ENCODE assay signal across 23 mouse cellular contexts in genomic region chr5:119844366-119844765, GRCm38 (mm10). TPM values are rescaled to one million over a fixed set of nuclear protein-coding genes. Genes with fewer than 3 reads are reported as not detected.
A peak's percentile ranks its signal among the peaks of the same experiment; 100 is the strongest.
DNase-seq lines count a peak whose midpoint lies in the region; ATAC-seq and TF ChIP-seq lines count a peak whose summit lies in the region.
"Had no signal": no experiment of that assay in that cellular context is flagged by ENCODE, and none has a peak within 500 bp of the region (broad histone marks: within the 10 kb centered on the region; RNA-seq: fewer than 3 reads in every experiment).

No protein-coding gene starts in this region.

- H3K4me3 ChIP-seq in heart, embryonic 11.5 days (ENCODE audit: low read depth, low read length): no peak overlapping the region
- H3K4me3 ChIP-seq in heart, adult 2 months: no peak overlapping the region
- H3K4me3 ChIP-seq in hindbrain, embryonic 11.5 days (ENCODE audit: low read depth, low read length): no peak overlapping the region
- no peak overlapping the region for H3K4me3 ChIP-seq in hindbrain, embryonic 14.5 days (replicated peaks; ENCODE audit: low read length)
- peak overlapping the region; percentile 36 for H3K4me3 ChIP-seq in limb, embryonic 10.5 days
- no peak overlapping the region for H3K4me3 ChIP-seq in thymus, adult 2 months (ENCODE audit: control insufficient read depth, insufficient read depth, low read length)
- H3K4me3 ChIP-seq: liver, embryonic 15.5 days had no signal

- H3K27me3 ChIP-seq in heart, embryonic 11.5 days (ENCODE audit: control insufficient read depth, insufficient read depth, low read length): peaks cover 8% of the 10 kb centered on the region
- H3K27me3 ChIP-seq in heart, adult 2 months (ENCODE audit: control insufficient read depth, insufficient read depth, low read length): 0 out of 2 replicates have a peak, but pooled peaks cover 2% of the 10 kb centered on the region
- peaks cover 70% of the 10 kb centered on the region for H3K27me3 ChIP-seq in hindbrain, embryonic 11.5 days (ENCODE audit: control insufficient read depth, insufficient read depth, low read length)
- peaks cover 98% of the 10 kb centered on the region for H3K27me3 ChIP-seq in hindbrain, embryonic 14.5 days (ENCODE audit: control insufficient read depth, insufficient read depth, low read length)
- peaks cover 72% of the 10 kb centered on the region for H3K27me3 ChIP-seq in limb, embryonic 10.5 days (ENCODE audit: low read depth, poor library complexity, severe bottlenecking)
- H3K27me3 ChIP-seq in thymus, adult 2 months (ENCODE audit: control insufficient read depth, insufficient read depth, low read length): peaks cover 21% of the 10 kb centered on the region; the same call in 1 of the 2 replicates

- H3K36me3 ChIP-seq in heart, embryonic 11.5 days (ENCODE audit: control insufficient read depth, insufficient read depth, low read length): no peaks in the 10 kb centered on the region; the same call in 1 of the 2 replicates
- peaks cover 3% of the 10 kb centered on the region for H3K36me3 ChIP-seq in heart, adult 2 months (ENCODE audit: control insufficient read depth, insufficient read depth, low read length)
- H3K36me3 ChIP-seq in hindbrain, embryonic 11.5 days (ENCODE audit: control insufficient read depth, insufficient read depth, low read length): no peaks in the 10 kb centered on the region
- no peaks in the 10 kb centered on the region for H3K36me3 ChIP-seq in hindbrain, embryonic 14.5 days (replicated peaks; ENCODE audit: control insufficient read depth, insufficient read depth)
- peaks cover 81% of the 10 kb centered on the region for H3K36me3 ChIP-seq in limb, embryonic 10.5 days
- H3K36me3 ChIP-seq in thymus, adult 2 months (ENCODE audit: control insufficient read depth, insufficient read depth, low read length): no peaks in the 10 kb centered on the region
- H3K36me3 ChIP-seq: forebrain, embryonic 10.5 days; liver, embryonic 15.5 days; midbrain, embryonic 12.5 days had no signal

- 13% methylated on average over 5 of the region's 5 CpGs for WGBS in heart, embryonic 11.5 days (ENCODE audit: insufficient replicate concordance)
- 24% methylated on average over 5 of the region's 5 CpGs for WGBS in heart, adult 2 months
- WGBS in hindbrain, embryonic 11.5 days: 2% methylated on average over 5 of the region's 5 CpGs
- WGBS in hindbrain, embryonic 14.5 days: 0% methylated on average over 5 of the region's 5 CpGs
- WGBS in limb, embryonic 10.5 days: 6% methylated on average over 5 of the region's 5 CpGs
- WGBS in thymus, adult 2 months: 11% methylated on average over 5 of the region's 5 CpGs

- ATAC-seq in heart, embryonic 11.5 days (replicated peaks; ENCODE audit: insufficient number of reproducible peaks, low FRiP score, low TSS enrichment): no peak
- ATAC-seq in hindbrain, embryonic 11.5 days (ENCODE audit: low FRiP score): no peak
- no peak for ATAC-seq in hindbrain, embryonic 14.5 days (ENCODE audit: low FRiP score)
- ATAC-seq: hindbrain, embryonic 16.5 days had no signal

- TF ChIP-seq POLR2A in heart, adult 2 months (IDR thresholded peaks at IDR 0.05; ENCODE audit: insufficient read depth, low read depth, low read length): no peak
- TF ChIP-seq POLR2A in thymus, adult 2 months (IDR thresholded peaks at IDR 0.05; ENCODE audit: control insufficient read depth, extremely low read depth, insufficient read depth, low read length, poor library complexity): no peak

- H3K4me1 ChIP-seq in heart, embryonic 11.5 days (ENCODE audit: control insufficient read depth, insufficient read depth, low read length): peaks cover 48% of the 10 kb centered on the region
- H3K4me1 ChIP-seq in heart, adult 2 months (ENCODE audit: control insufficient read depth, insufficient read depth, low read length): peaks cover 3% of the 10 kb centered on the region; the same call in 1 of the 2 replicates
- H3K4me1 ChIP-seq in hindbrain, embryonic 11.5 days (replicated peaks; ENCODE audit: control insufficient read depth, insufficient read depth, low read length): no peaks in the 10 kb centered on the region
- peaks cover 7% of the 10 kb centered on the region; the same call in 1 of the 2 replicates for H3K4me1 ChIP-seq in hindbrain, embryonic 14.5 days (replicated peaks; ENCODE audit: control insufficient read depth, insufficient read depth, low read length)
- H3K4me1 ChIP-seq in limb, embryonic 10.5 days: peaks cover 56% of the 10 kb centered on the region
- H3K4me1 ChIP-seq in thymus, adult 2 months (replicated peaks; ENCODE audit: control insufficient read depth, insufficient read depth, low read length): no peaks in the 10 kb centered on the region
- H3K4me1 ChIP-seq: liver, embryonic 15.5 days had no signal

- peaks cover 2% of the 10 kb centered on the region for H3K79me2 ChIP-seq in heart, adult 2 months (replicated peaks; ENCODE audit: control insufficient read depth, insufficient read depth, low read length)

- peak overlapping the region; percentile 70; the same call in 1 of the 2 replicates for H3K27ac ChIP-seq in heart, embryonic 11.5 days (ENCODE audit: low read depth, low read length)
- H3K27ac ChIP-seq in heart, adult 2 months: no peak overlapping the region
- H3K27ac ChIP-seq in hindbrain, embryonic 11.5 days (ENCODE audit: low read depth, low read length): no peak overlapping the region
- no peak overlapping the region for H3K27ac ChIP-seq in hindbrain, embryonic 14.5 days
- peak overlapping the region; percentile 81 for H3K27ac ChIP-seq in limb, embryonic 10.5 days
- no peak overlapping the region for H3K27ac ChIP-seq in thymus, adult 2 months (ENCODE audit: control insufficient read depth, insufficient read depth, low read length)
- H3K27ac ChIP-seq: forebrain, embryonic 10.5 days; kidney, postnatal 0 days; liver, embryonic 15.5 days; macrophage; midbrain, embryonic 12.5 days had no signal

- no peaks in the 10 kb centered on the region for H3K9me3 ChIP-seq in heart, embryonic 11.5 days (replicated peaks; ENCODE audit: control insufficient read depth, low read length)
- H3K9me3 ChIP-seq in hindbrain, embryonic 11.5 days (ENCODE audit: control insufficient read depth, low read length): no peaks in the 10 kb centered on the region
- no peaks in the 10 kb centered on the region for H3K9me3 ChIP-seq in hindbrain, embryonic 14.5 days (ENCODE audit: control insufficient read depth, low read length)
- H3K9me3 ChIP-seq in limb, embryonic 10.5 days (replicated peaks): no peaks in the 10 kb centered on the region
- H3K9me3 ChIP-seq: forebrain, embryonic 10.5 days; liver, embryonic 15.5 days; midbrain, embryonic 12.5 days had no signal

- peak overlapping the region; percentile 54 for H3K4me2 ChIP-seq in heart, embryonic 11.5 days
- no peak overlapping the region for H3K4me2 ChIP-seq in hindbrain, embryonic 11.5 days (replicated peaks; ENCODE audit: low read depth, low read length)
- no peak overlapping the region; the same call in 1 of the 2 replicates for H3K4me2 ChIP-seq in hindbrain, embryonic 14.5 days (replicated peaks)
- H3K4me2 ChIP-seq: liver, embryonic 15.5 days had no signal

- no peak for TF ChIP-seq CTCF in heart, adult 2 months (IDR thresholded peaks at IDR 0.05)
- no peak for TF ChIP-seq CTCF in thymus, adult 2 months (IDR thresholded peaks at IDR 0.05; ENCODE audit: borderline replicate concordance, control insufficient read depth, extremely low read depth, insufficient read depth, low read length, poor library complexity)

- TF ChIP-seq EP300 in heart, adult 2 months (IDR thresholded peaks at IDR 0.05; ENCODE audit: insufficient read depth, low read depth, low read length): no peak

- no peak for DNase-seq in heart, adult 2 months
- DNase-seq in hindbrain, embryonic 11.5 days (ENCODE audit: low spot score): peak; percentile 22
- DNase-seq in hindbrain, embryonic 14.5 days (ENCODE audit: low spot score): no peak
- peak; percentile 41 for DNase-seq in embryo, embryonic 10.5 days (ENCODE audit: low spot score)
- DNase-seq in limb, embryonic 10.5 days (ENCODE audit: low spot score): peak; percentile 73
- DNase-seq in thymus, adult 2 months: no peak
- DNase-seq: B cell, adult 2 months; cerebellum, adult 11 months; cerebellum, postnatal 36 days; gastrocnemius, postnatal 25 days; kidney, adult 11 months; thymus, adult 18-20 months had no signal

- H3K9ac ChIP-seq in heart, embryonic 11.5 days (ENCODE audit: low read depth, low read length): 0 out of 2 replicates have a peak overlapping the region, but pooled peaks have one; percentile 34
- no peak overlapping the region for H3K9ac ChIP-seq in heart, adult 2 months (ENCODE audit: low read depth, low read length)
- H3K9ac ChIP-seq in hindbrain, embryonic 11.5 days (ENCODE audit: low read depth, low read length): no peak overlapping the region
- no peak overlapping the region for H3K9ac ChIP-seq in hindbrain, embryonic 14.5 days
- H3K9ac ChIP-seq: liver, embryonic 15.5 days; midbrain, embryonic 12.5 days had no signal

- intact Hi-C loops in heart, adult 2 months (cut with DNase I): no loop called here

RNA-seq across cellular contexts. Expression of gene Tbx5, which starts 11.9 kb away (rescaled TPM):
- 40.1 and 41.1 TPM in 2 replicates for polyA plus RNA-seq in heart, embryonic 11.5 days (2014; fragmentation: Nextera tagmentation; extraction: Ambion mirVana)
- total RNA-seq in heart, adult 2 months (2021): 10 to 100 TPM; 22.6 to 36.9 TPM
- 26.5 and 27.0 TPM in 2 replicates for polyA plus RNA-seq in heart, adult 2 months (2012; rRNA removed)
- not detected in 2 replicates for polyA plus RNA-seq in hindbrain, embryonic 11.5 days (2014; fragmentation: Nextera tagmentation; extraction: Ambion mirVana)
- polyA plus RNA-seq in hindbrain, embryonic 14.5 days (2014; fragmentation: Nextera tagmentation; extraction: Ambion mirVana): 0.04 and 0.22 TPM in 2 replicates
- polyA plus RNA-seq in limb, embryonic 10.5 days (2016; fragmentation: Nextera tagmentation; extraction: Ambion mirVana): 35.6 and 39.1 TPM in 2 replicates
- 0.54 and 1.7 TPM in 2 replicates for polyA plus RNA-seq in thymus, adult 2 months (2012; rRNA removed)
- total RNA-seq: layer of hippocampus, adult 18-20 months; left cerebral cortex, postnatal 36 days; neutrophil, adult 5-6 weeks had no signal
- polyA plus RNA-seq: kidney, postnatal 0 days; macrophage; small intestine, adult 2 months had no signal

Comparison
In these comparisons a context has a peak if more than half of its experiments do, and no peak if none do; other contexts are left out.
1. H3K27ac ChIP-seq: peak in heart, embryonic 11.5 days (single experiment) and limb, embryonic 10.5 days (single experiment); none in heart, adult 2 months (single experiment), hindbrain, embryonic 11.5 days (single experiment), hindbrain, embryonic 14.5 days (single experiment) and thymus, adult 2 months (single experiment).
2. DNase-seq: peak in hindbrain, embryonic 11.5 days (single experiment), embryo, embryonic 10.5 days (single experiment) and limb, embryonic 10.5 days (single experiment); none in heart, adult 2 months (0 of 2), hindbrain, embryonic 14.5 days (single experiment) and thymus, adult 2 months (single experiment).
3. RNA of gene Tbx5, which starts 11.9 kb away (polyA plus RNA-seq): 40.1 to 41.1 TPM in heart, embryonic 11.5 days, 35.6 to 39.1 TPM in limb, embryonic 10.5 days and 26.5 to 27.0 TPM in heart, adult 2 months; 0.54 to 1.7 TPM in thymus, adult 2 months, not detected in hindbrain, embryonic 11.5 days and 0.04 to 0.22 TPM in hindbrain, embryonic 14.5 days; every median in the first group is over 10 times any median in the second.